Mouse (Mus musculus): Measurements from ENCODE around the gene Enox1. TPM values are rescaled to one million over a fixed set of nuclear protein-coding genes. Genes with fewer than 3 reads are reported as not detected.

Enox1 gene
- polyA plus RNA-seq, 1 experiment, result 3.1 TPM

GRCm38 (mm10) chr14:77343662-77344340 lies 187.2 kb downstream of the Enox1 start:
- no peaks in the 10 kb centered on the region for H3K36me3 ChIP-seq (ENCODE audit: control insufficient read depth, insufficient read depth, low read length, poor library complexity, severe bottlenecking)
- no peak for TF ChIP-seq CTCF (IDR thresholded peaks at IDR 0.05; ENCODE audit: low read depth, low read length)
- no peak for TF ChIP-seq EP300 (IDR thresholded peaks at IDR 0.05; ENCODE audit: insufficient read depth, low read depth, low read length)
- TF ChIP-seq POLR2A (IDR thresholded peaks at IDR 0.05; ENCODE audit: insufficient read depth, low read length), result no peak

GRCm38 (mm10) chr14:77346296-77346695 lies 189.7 kb downstream of the Enox1 start:
- Histone ChIP-seq H3K4me1 (ENCODE audit: control insufficient read depth, insufficient read depth, low read length) (no peaks in the 10 kb centered on the region), H3K36me3 (ENCODE audit: control insufficient read depth, insufficient read depth, low read length, poor library complexity, severe bottlenecking) (no peaks in the 10 kb centered on the region), H3K4me3 (ENCODE audit: low read depth, low read length) (no peak overlapping the region), H3K27me3 (ENCODE audit: control insufficient read depth, insufficient read depth, low read length, poor library complexity, severe bottlenecking) (no peaks in the 10 kb centered on the region), H3K27ac (ENCODE audit: insufficient read depth, low read length) (no peak overlapping the region), H3K9ac (ENCODE audit: low read depth, poor library complexity, severe bottlenecking) (no peak overlapping the region), H3K9me3 (replicated peaks; ENCODE audit: control insufficient read depth, insufficient read depth, low read length, poor library complexity, severe bottlenecking) (no peaks in the 10 kb centered on the region)
- TF ChIP-seq POLR2A (IDR thresholded peaks at IDR 0.05; ENCODE audit: insufficient read depth, low read length), result no peak
- TF ChIP-seq EP300 (IDR thresholded peaks at IDR 0.05; ENCODE audit: insufficient read depth, low read depth, low read length), result no peak
- TF ChIP-seq CTCF (IDR thresholded peaks at IDR 0.05; ENCODE audit: low read depth, low read length), result no peak

More at GRCm38 (mm10) chr14:77343662-77344340, 187.2 kb downstream of the Enox1 start:
- H3K27me3 ChIP-seq (ENCODE audit: control insufficient read depth, insufficient read depth, low read length, poor library complexity, severe bottlenecking), result no peaks in the 10 kb centered on the region
- H3K9me3 ChIP-seq (replicated peaks; ENCODE audit: control insufficient read depth, insufficient read depth, low read length, poor library complexity, severe bottlenecking), result no peaks in the 10 kb centered on the region
- H3K4me3 ChIP-seq (ENCODE audit: low read depth, low read length), result no peak overlapping the region
- no peak overlapping the region for H3K27ac ChIP-seq (ENCODE audit: insufficient read depth, low read length)
- H3K4me1 ChIP-seq (ENCODE audit: control insufficient read depth, insufficient read depth, low read length), result no peaks in the 10 kb centered on the region
- no peak overlapping the region for H3K9ac ChIP-seq (ENCODE audit: low read depth, poor library complexity, severe bottlenecking)

GRCm38 (mm10) chr14:77351803-77352352 lies 195.3 kb downstream of the Enox1 start:
- Histone ChIP-seq H3K9ac (ENCODE audit: low read depth, poor library complexity, severe bottlenecking) (no peak overlapping the region), H3K4me1 (ENCODE audit: control insufficient read depth, insufficient read depth, low read length) (no peaks in the 10 kb centered on the region), H3K27me3 (ENCODE audit: control insufficient read depth, insufficient read depth, low read length, poor library complexity, severe bottlenecking) (no peaks in the 10 kb centered on the region), H3K9me3 (replicated peaks; ENCODE audit: control insufficient read depth, insufficient read depth, low read length, poor library complexity, severe bottlenecking) (no peaks in the 10 kb centered on the region), H3K4me3 (ENCODE audit: low read depth, low read length) (no peak overlapping the region), H3K36me3 (ENCODE audit: control insufficient read depth, insufficient read depth, low read length, poor library complexity, severe bottlenecking) (no peaks in the 10 kb centered on the region), H3K27ac (ENCODE audit: insufficient read depth, low read length) (no peak overlapping the region)
- no peak for TF ChIP-seq POLR2A (IDR thresholded peaks at IDR 0.05; ENCODE audit: insufficient read depth, low read length)

GRCm38 (mm10) chr14:77362662-77363061 lies 206.1 kb downstream of the Enox1 start:
- Histone ChIP-seq H3K9ac (ENCODE audit: low read depth, poor library complexity, severe bottlenecking) (no peak overlapping the region), H3K4me3 (ENCODE audit: low read depth, low read length) (no peak overlapping the region), H3K27ac (ENCODE audit: insufficient read depth, low read length) (no peak overlapping the region), H3K27me3 (ENCODE audit: control insufficient read depth, insufficient read depth, low read length, poor library complexity, severe bottlenecking) (no peaks in the 10 kb centered on the region), H3K36me3 (ENCODE audit: control insufficient read depth, insufficient read depth, low read length, poor library complexity, severe bottlenecking) (no peaks in the 10 kb centered on the region), H3K4me1 (ENCODE audit: control insufficient read depth, insufficient read depth, low read length) (no peaks in the 10 kb centered on the region), H3K9me3 (replicated peaks; ENCODE audit: control insufficient read depth, insufficient read depth, low read length, poor library complexity, severe bottlenecking) (no peaks in the 10 kb centered on the region)
- TF ChIP-seq POLR2A (IDR thresholded peaks at IDR 0.05; ENCODE audit: insufficient read depth, low read length) (no peak), EP300 (IDR thresholded peaks at IDR 0.05; ENCODE audit: insufficient read depth, low read depth, low read length) (no peak), CTCF (IDR thresholded peaks at IDR 0.05; ENCODE audit: low read depth, low read length) (no peak)

GRCm38 (mm10) chr14:77368411-77368810 lies 211.8 kb downstream of the Enox1 start:
- Histone ChIP-seq H3K4me1 (ENCODE audit: control insufficient read depth, insufficient read depth, low read length) (no peaks in the 10 kb centered on the region), H3K36me3 (ENCODE audit: control insufficient read depth, insufficient read depth, low read length, poor library complexity, severe bottlenecking) (no peaks in the 10 kb centered on the region), H3K9ac (ENCODE audit: low read depth, poor library complexity, severe bottlenecking) (no peak overlapping the region), H3K9me3 (replicated peaks; ENCODE audit: control insufficient read depth, insufficient read depth, low read length, poor library complexity, severe bottlenecking) (no peaks in the 10 kb centered on the region), H3K4me3 (ENCODE audit: low read depth, low read length) (no peak overlapping the region), H3K27me3 (ENCODE audit: control insufficient read depth, insufficient read depth, low read length, poor library complexity, severe bottlenecking) (no peaks in the 10 kb centered on the region), H3K27ac (ENCODE audit: insufficient read depth, low read length) (no peak overlapping the region)
- TF ChIP-seq EP300 (IDR thresholded peaks at IDR 0.05; ENCODE audit: insufficient read depth, low read depth, low read length) (no peak), CTCF (IDR thresholded peaks at IDR 0.05; ENCODE audit: low read depth, low read length) (no peak), POLR2A (IDR thresholded peaks at IDR 0.05; ENCODE audit: insufficient read depth, low read length) (no peak)

- H3K36me3 ChIP-seq (ENCODE audit: control insufficient read depth, insufficient read depth, low read length, poor library complexity, severe bottlenecking), result no peaks in the 10 kb centered on the region
- no peak for TF ChIP-seq POLR2A (IDR thresholded peaks at IDR 0.05; ENCODE audit: insufficient read depth, low read length)
- TF ChIP-seq CTCF (IDR thresholded peaks at IDR 0.05; ENCODE audit: low read depth, low read length), result no peak
- no peak for TF ChIP-seq EP300 (IDR thresholded peaks at IDR 0.05; ENCODE audit: insufficient read depth, low read depth, low read length)
- H3K27ac ChIP-seq (ENCODE audit: insufficient read depth, low read length), result no peak overlapping the region
- no peak overlapping the region for H3K4me3 ChIP-seq (ENCODE audit: low read depth, low read length)
- H3K9ac ChIP-seq (ENCODE audit: low read depth, poor library complexity, severe bottlenecking), result no peak overlapping the region
- H3K27me3 ChIP-seq (ENCODE audit: control insufficient read depth, insufficient read depth, low read length, poor library complexity, severe bottlenecking), result no peaks in the 10 kb centered on the region
- H3K4me1 ChIP-seq (ENCODE audit: control insufficient read depth, insufficient read depth, low read length), result no peaks in the 10 kb centered on the region
- no peaks in the 10 kb centered on the region for H3K9me3 ChIP-seq (replicated peaks; ENCODE audit: control insufficient read depth, insufficient read depth, low read length, poor library complexity, severe bottlenecking)
Observed at GRCm38 (mm10) chr14:77369070-77369469, 212.5 kb downstream of the Enox1 start.

All from ES-Bruce4 (cell line).